Mouse (Mus musculus): ENCODE data around the gene Tfb1m. TPM values are rescaled to one million over a fixed set of nuclear protein-coding genes. Genes with fewer than 3 reads are reported as not detected.

Tfb1m gene
- polyA plus RNA-seq, 1 experiment from 2014 or later, result 9.6 TPM

DNA sequence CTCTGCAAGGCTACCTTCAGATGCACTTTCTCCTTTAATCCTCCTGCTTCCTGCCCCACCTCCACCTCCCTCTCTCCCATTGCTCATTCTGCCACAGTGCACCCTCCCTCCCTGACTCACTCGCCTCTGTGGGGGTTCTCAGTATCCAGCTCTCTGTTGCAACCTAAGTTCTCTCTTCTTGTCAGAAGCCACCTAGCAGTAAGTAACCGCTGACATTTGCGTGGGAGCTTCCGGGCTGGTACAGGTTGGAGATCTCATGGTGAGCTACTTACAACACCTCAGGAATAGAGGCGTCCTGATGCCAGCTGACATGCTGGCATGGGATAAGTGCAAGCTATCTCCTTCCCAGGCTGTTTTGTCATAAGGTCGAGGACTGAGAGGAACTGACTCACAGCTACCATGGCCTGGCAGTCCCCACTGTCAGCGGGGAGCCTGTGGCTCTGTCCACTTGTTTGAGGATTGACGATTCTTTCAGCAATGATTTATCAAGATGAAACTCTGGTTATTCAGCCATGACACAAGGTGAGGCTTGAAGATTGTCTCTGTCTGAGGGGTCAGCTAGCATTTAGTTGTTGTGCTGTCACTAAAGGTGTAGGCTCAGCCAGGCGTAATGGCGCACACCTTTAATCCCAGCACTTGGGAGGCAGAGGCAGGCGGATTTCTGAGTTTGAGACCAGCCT lies 67.2 kb downstream of the Tfb1m start:
- TF ChIP-seq CTCF (IDR thresholded peaks at IDR 0.05; ENCODE audit: low read depth), result no peak
- no peak for TF ChIP-seq EP300 (optimal IDR thresholded peaks at IDR 0.05)
- Histone ChIP-seq H3K9me3 (ENCODE audit: control insufficient read depth, low read length) (no peaks in the 10 kb centered on the region), H3K4me3 (ENCODE audit: low read depth, low read length) (no peak overlapping the region), H3K27ac (replicated peaks) (no peak overlapping the region), H3K9ac (ENCODE audit: low read length) (no peak overlapping the region), H3K36me3 (ENCODE audit: control insufficient read depth, insufficient read depth, low read length) (no peaks in the 10 kb centered on the region), H3K4me1 (replicated peaks; ENCODE audit: control insufficient read depth, insufficient read depth) (no peaks in the 10 kb centered on the region), H3K4me2 (replicated peaks; ENCODE audit: low read depth) (no peak overlapping the region), H3K27me3 (ENCODE audit: control insufficient read depth, insufficient read depth, low read length) (no peaks in the 10 kb centered on the region)
- no peak for ATAC-seq (ENCODE audit: low FRiP score, low TSS enrichment)
- WGBS, result 82% methylated on average over 11 of the region's 11 CpGs
- DNase-seq (ENCODE audit: low spot score), result no peak

GRCm38 (mm10) chr17:3487721-3488601 lies 69.6 kb downstream of the Tfb1m start:
- H3K36me3 ChIP-seq (ENCODE audit: control insufficient read depth, insufficient read depth, low read length), result no peaks in the 10 kb centered on the region
- H3K9ac ChIP-seq (ENCODE audit: low read length), result no peak overlapping the region
- TF ChIP-seq EP300 (optimal IDR thresholded peaks at IDR 0.05), result no peak
- TF ChIP-seq CTCF (IDR thresholded peaks at IDR 0.05; ENCODE audit: low read depth), result no peak
- H3K27me3 ChIP-seq (ENCODE audit: control insufficient read depth, insufficient read depth, low read length), result no peaks in the 10 kb centered on the region
- H3K27ac ChIP-seq (replicated peaks), result no peak overlapping the region
- H3K4me1 ChIP-seq (replicated peaks; ENCODE audit: control insufficient read depth, insufficient read depth), result no peaks in the 10 kb centered on the region
- H3K4me2 ChIP-seq (replicated peaks; ENCODE audit: low read depth), result no peak overlapping the region
- ATAC-seq (ENCODE audit: low FRiP score, low TSS enrichment) (no peak), DNase-seq (ENCODE audit: low spot score) (no peak)
- H3K9me3 ChIP-seq (ENCODE audit: control insufficient read depth, low read length), result no peaks in the 10 kb centered on the region
- H3K4me3 ChIP-seq (ENCODE audit: low read depth, low read length), result no peak overlapping the region
- WGBS, result 70% methylated on average over 12 of the region's 12 CpGs

DNA sequence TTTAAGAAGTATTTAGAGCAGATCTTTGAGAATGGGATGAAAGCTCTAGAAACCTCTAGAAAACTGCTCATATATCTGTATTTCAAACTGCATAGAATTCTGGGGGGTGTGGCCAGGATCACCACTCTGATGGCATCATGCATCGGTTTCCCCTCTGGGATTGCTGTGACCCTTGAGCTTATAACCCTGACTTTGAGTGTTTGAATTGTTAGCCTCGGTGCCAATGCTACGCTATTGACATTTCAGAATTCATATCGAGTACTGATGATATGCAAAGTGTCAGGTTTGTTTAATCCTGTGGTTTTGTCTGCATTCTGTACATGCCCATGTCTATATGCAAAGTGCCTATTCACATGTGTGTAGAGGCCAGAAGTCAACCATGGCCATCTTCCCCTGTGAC lies 70.4 kb downstream of the Tfb1m start:
- H3K4me2 ChIP-seq (replicated peaks; ENCODE audit: low read depth), result no peak overlapping the region
- H3K9me3 ChIP-seq (ENCODE audit: control insufficient read depth, low read length), result no peaks in the 10 kb centered on the region
- no peaks in the 10 kb centered on the region for H3K36me3 ChIP-seq (ENCODE audit: control insufficient read depth, insufficient read depth, low read length)
- TF ChIP-seq EP300 (optimal IDR thresholded peaks at IDR 0.05), result no peak
- TF ChIP-seq CTCF (IDR thresholded peaks at IDR 0.05; ENCODE audit: low read depth), result no peak
- no peaks in the 10 kb centered on the region for H3K27me3 ChIP-seq (ENCODE audit: control insufficient read depth, insufficient read depth, low read length)
- WGBS, result 82% methylated on average over 4 of the region's 4 CpGs
- DNase-seq (ENCODE audit: low spot score) (no peak), ATAC-seq (ENCODE audit: low FRiP score, low TSS enrichment) (no peak)
- H3K27ac ChIP-seq (replicated peaks), result no peak overlapping the region
- no peaks in the 10 kb centered on the region for H3K4me1 ChIP-seq (replicated peaks; ENCODE audit: control insufficient read depth, insufficient read depth)
- H3K9ac ChIP-seq (ENCODE audit: low read length), result no peak overlapping the region
- no peak overlapping the region for H3K4me3 ChIP-seq (ENCODE audit: low read depth, low read length)

DNA sequence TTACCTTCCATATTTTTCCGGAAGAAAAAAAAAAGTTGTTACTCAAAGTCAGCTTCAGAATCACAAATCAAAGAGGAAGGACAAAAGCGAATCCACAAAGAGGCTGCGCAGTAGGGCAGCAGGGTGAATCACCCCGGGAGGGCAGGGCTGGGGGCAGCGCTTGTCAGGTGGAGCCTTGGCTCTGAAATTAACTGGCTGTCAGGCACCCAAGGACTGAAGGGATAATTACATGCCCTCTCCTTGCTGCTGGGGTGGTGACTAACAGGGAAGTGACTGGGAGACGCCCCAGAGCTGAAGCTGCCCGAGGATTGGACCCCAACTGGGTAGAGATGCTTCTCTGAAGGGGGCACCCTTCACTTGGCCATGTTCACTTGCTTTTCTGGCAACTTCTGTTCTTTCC lies 71.7 kb downstream of the Tfb1m start:
- Histone ChIP-seq H3K9me3 (ENCODE audit: control insufficient read depth, low read length) (no peaks in the 10 kb centered on the region), H3K4me3 (ENCODE audit: low read depth, low read length) (no peak overlapping the region), H3K27me3 (ENCODE audit: control insufficient read depth, insufficient read depth, low read length) (no peaks in the 10 kb centered on the region), H3K4me2 (replicated peaks; ENCODE audit: low read depth) (no peak overlapping the region), H3K4me1 (replicated peaks; ENCODE audit: control insufficient read depth, insufficient read depth) (no peaks in the 10 kb centered on the region), H3K36me3 (ENCODE audit: control insufficient read depth, insufficient read depth, low read length) (no peaks in the 10 kb centered on the region), H3K9ac (ENCODE audit: low read length) (no peak overlapping the region), H3K27ac (replicated peaks) (no peak overlapping the region)
- TF ChIP-seq EP300 (optimal IDR thresholded peaks at IDR 0.05) (no peak), CTCF (IDR thresholded peaks at IDR 0.05; ENCODE audit: low read depth) (no peak)
- no peak for DNase-seq (ENCODE audit: low spot score)
- 78% methylated on average over 7 of the region's 7 CpGs for WGBS
- no peak for ATAC-seq (ENCODE audit: low FRiP score, low TSS enrichment)

DNA sequence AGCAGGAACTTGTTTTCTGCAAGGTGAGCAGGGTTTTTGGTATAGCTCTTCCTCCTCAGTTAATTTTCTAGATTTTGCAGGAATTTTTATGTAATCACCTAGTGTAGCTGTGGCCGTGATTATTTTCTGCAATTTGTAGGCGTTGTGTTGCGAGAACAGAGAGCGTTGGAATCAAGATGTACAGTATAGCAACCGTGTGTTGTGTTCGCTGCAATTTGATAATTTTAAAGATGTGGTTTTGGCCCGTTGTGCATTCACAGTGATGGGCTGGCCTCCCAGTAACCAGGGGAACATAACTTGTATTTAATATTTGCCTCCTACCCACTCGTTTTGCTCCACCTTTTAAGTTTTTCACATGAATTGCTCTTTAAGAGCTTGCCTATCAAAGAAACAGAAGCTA lies 74.5 kb downstream of the Tfb1m start:
- no peak overlapping the region for H3K27ac ChIP-seq (replicated peaks)
- no peaks in the 10 kb centered on the region for H3K4me1 ChIP-seq (replicated peaks; ENCODE audit: control insufficient read depth, insufficient read depth)
- 82% methylated on average over 8 of the region's 8 CpGs for WGBS
- H3K36me3 ChIP-seq (ENCODE audit: control insufficient read depth, insufficient read depth, low read length), result no peaks in the 10 kb centered on the region
- TF ChIP-seq CTCF (IDR thresholded peaks at IDR 0.05; ENCODE audit: low read depth), result no peak
- TF ChIP-seq EP300 (optimal IDR thresholded peaks at IDR 0.05), result no peak
- DNase-seq (ENCODE audit: low spot score), result no peak
- no peaks in the 10 kb centered on the region for H3K9me3 ChIP-seq (ENCODE audit: control insufficient read depth, low read length)
- H3K4me3 ChIP-seq (ENCODE audit: low read depth, low read length), result no peak overlapping the region
- no peak for ATAC-seq (ENCODE audit: low FRiP score, low TSS enrichment)
- H3K9ac ChIP-seq (ENCODE audit: low read length), result no peak overlapping the region
- H3K27me3 ChIP-seq (ENCODE audit: control insufficient read depth, insufficient read depth, low read length), result no peaks in the 10 kb centered on the region
- H3K4me2 ChIP-seq (replicated peaks; ENCODE audit: low read depth), result no peak overlapping the region
